Mouse (Mus musculus) kidney, postnatal 4 days (tissue): ENCODE results near the gene Opalin.

Experiments used
- DNase-seq, 2 experiments: peaks; one replicate each; pipeline ENCODE4 v3.0.0; 2021; ENCODE audit warnings: mixed read lengths in 2 of 2

Opalin gene

DNA sequence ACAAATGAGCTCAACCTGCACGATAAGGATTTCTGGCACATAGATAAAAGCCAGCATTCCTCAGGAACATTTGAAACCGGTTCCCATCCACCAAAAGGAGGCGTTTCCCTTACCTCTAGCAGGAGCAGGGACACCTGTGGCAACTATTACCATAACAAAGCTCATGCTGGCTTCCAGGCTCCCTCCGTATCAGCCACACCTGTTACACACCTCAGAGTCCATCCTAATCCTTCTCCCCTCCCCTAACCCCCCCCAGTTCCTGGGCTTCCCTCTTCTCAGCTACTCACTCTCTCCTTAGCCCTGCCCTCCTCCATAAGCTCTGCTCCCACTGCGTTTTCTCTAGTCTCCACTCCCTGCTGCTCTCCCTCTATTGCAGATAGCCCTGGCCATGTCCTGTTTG lies 63.3 kb downstream of the Opalin start:
- DNase-seq, result no peak
